In the genomic region with DNA sequence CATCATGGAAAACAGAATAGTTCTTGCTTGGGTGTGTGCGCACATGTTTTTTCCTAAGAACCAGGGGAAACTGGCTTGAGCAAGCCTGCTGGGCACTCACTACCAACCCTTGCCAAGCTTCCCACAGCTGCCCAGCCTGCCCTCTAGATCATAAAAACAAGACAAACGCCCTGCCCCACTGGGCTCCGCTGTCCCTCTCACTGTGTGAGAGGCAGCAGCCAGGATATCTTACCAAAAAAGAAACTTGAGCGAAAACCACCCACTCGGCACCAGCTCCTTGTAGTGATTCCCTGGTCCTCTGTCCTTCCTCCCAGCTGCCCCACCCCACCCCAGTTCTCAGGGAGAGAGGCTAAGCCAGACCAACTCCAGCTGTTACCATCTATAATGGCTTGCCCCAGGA, we compare ENCODE assay signal across 13 mouse cellular contexts. TPM values are rescaled to one million over a fixed set of nuclear protein-coding genes. Genes with fewer than 3 reads are reported as not detected.
A peak's percentile ranks its signal among the peaks of the same experiment; 100 is the strongest.
DNase-seq lines count a peak whose midpoint lies in the region; ATAC-seq and TF ChIP-seq lines count a peak whose summit lies in the region.
"Had no signal": no experiment of that assay in that cellular context is flagged by ENCODE, and none has a peak within 500 bp of the region (broad histone marks: within the 10 kb centered on the region; RNA-seq: fewer than 3 reads in every experiment).

No protein-coding gene starts in this region.

- DNase-seq in adrenal gland, adult 2 months: peak; percentile 27
- no peak for DNase-seq in adrenal gland, postnatal 4 days (ENCODE audit: low spot score in 2 of 2)
- DNase-seq in left cerebral cortex, adult 18-20 months (ENCODE audit: low spot score in 2 of 2): peak; percentile 30 to 49
- DNase-seq in left cerebral cortex, postnatal 10 days (ENCODE audit: extremely low spot score in 1 of 2, low spot score in 2 of 2): no peak
- DNase-seq in adrenal gland, postnatal 14 days: peak; percentile 54
- peak; percentile 61 for DNase-seq in kidney, postnatal 10 days
- DNase-seq in cerebellum, adult 2 months: no peak

- intact Hi-C loops in left cerebral cortex, postnatal 10 days (cut with DNase I): no loop called here

- H3K36me3 ChIP-seq in intestine, embryonic 16.5 days (ENCODE audit: control insufficient read depth, insufficient read depth, low read length): no peaks in the 10 kb centered on the region

- no peak for TF ChIP-seq POLR2A in cerebellum, adult 2 months (IDR thresholded peaks at IDR 0.05; ENCODE audit: borderline replicate concordance, insufficient read depth, low read length)

- H3K9ac ChIP-seq in intestine, embryonic 16.5 days (ENCODE audit: low read depth, low read length): no peak overlapping the region
- H3K9ac ChIP-seq: heart, embryonic 13.5 days; neural tube, embryonic 13.5 days had no signal

- peaks cover 12% of the 10 kb centered on the region for H3K4me1 ChIP-seq in cerebellum, adult 2 months (ENCODE audit: control insufficient read depth, insufficient read depth, low read length)
- H3K4me1 ChIP-seq in intestine, embryonic 16.5 days (ENCODE audit: control insufficient read depth, insufficient read depth, low read length): peaks cover 31% of the 10 kb centered on the region

- no peak overlapping the region; the same call in 1 of the 2 replicates for H3K27ac ChIP-seq in cerebellum, adult 2 months (ENCODE audit: insufficient read depth, low read length)
- H3K27ac ChIP-seq in intestine, embryonic 16.5 days (ENCODE audit: low read length): no peak overlapping the region

- H3K27me3 ChIP-seq in cerebellum, adult 2 months (ENCODE audit: control insufficient read depth, insufficient read depth, low read length): no peaks in the 10 kb centered on the region
- H3K27me3 ChIP-seq in intestine, embryonic 16.5 days (replicated peaks; ENCODE audit: control insufficient read depth, insufficient read depth, low read length): no peaks in the 10 kb centered on the region
- H3K27me3 ChIP-seq: heart, embryonic 13.5 days; neural tube, embryonic 13.5 days had no signal

- H3K9me3 ChIP-seq in intestine, embryonic 16.5 days (ENCODE audit: control insufficient read depth, low read length): no peaks in the 10 kb centered on the region
- H3K9me3 ChIP-seq: forebrain, embryonic 10.5 days; heart, embryonic 13.5 days; neural tube, embryonic 13.5 days had no signal

- 23% methylated on average over 5 of the region's 5 CpGs for WGBS in cerebellum, adult 2 months
- WGBS in intestine, embryonic 16.5 days: 62% methylated on average over 5 of the region's 5 CpGs

- no peak for ATAC-seq in intestine, embryonic 16.5 days
- ATAC-seq: intestine, postnatal 0 days had no signal

- no peak for TF ChIP-seq CTCF in cerebellum, adult 2 months (IDR thresholded peaks at IDR 0.05; ENCODE audit: borderline replicate concordance, insufficient read depth, low read depth, low read length)

- H3K4me2 ChIP-seq in intestine, embryonic 16.5 days (ENCODE audit: low read depth, low read length): no peak overlapping the region
- H3K4me2 ChIP-seq: heart, embryonic 13.5 days; neural tube, embryonic 13.5 days had no signal

- no peak overlapping the region for H3K4me3 ChIP-seq in cerebellum, adult 2 months (replicated peaks; ENCODE audit: insufficient read depth, low read depth, low read length)
- H3K4me3 ChIP-seq in intestine, embryonic 16.5 days (ENCODE audit: low read length): no peak overlapping the region
- H3K4me3 ChIP-seq: forebrain, embryonic 10.5 days; heart, embryonic 13.5 days; neural tube, embryonic 13.5 days had no signal

RNA-seq across cellular contexts. Expression of a gene that starts 48.1 kb away (rescaled TPM):
- total RNA-seq in adrenal gland, adult 2 months (2021): 1 to 10 TPM in 1 of 2 experiments, under 1 TPM in 1; 0.86 to 3.7 TPM
- 0.86 and 1.1 TPM in 2 replicates for polyA plus RNA-seq in adrenal gland, adult 2 months (2012; rRNA removed)
- 1 to 10 TPM; 4.1 to 5.0 TPM for total RNA-seq in adrenal gland, postnatal 4 days (2021)
- total RNA-seq in left cerebral cortex, adult 18-20 months (2021): 10 to 100 TPM; 30.1 to 33.9 TPM
- total RNA-seq in left cerebral cortex, postnatal 10 days (2021): 10 to 100 TPM; 24.2 to 24.3 TPM
- 2.4 and 3.1 TPM in 2 replicates for total RNA-seq in adrenal gland, postnatal 14 days (2021)
- 16.1 and 18.4 TPM in 2 replicates for polyA plus RNA-seq in cerebellum, adult 2 months (2012; rRNA removed)
- polyA plus RNA-seq in intestine, embryonic 16.5 days (2015; fragmentation: Nextera tagmentation; extraction: Ambion mirVana): 1.9 and 2.4 TPM in 2 replicates
- total RNA-seq: MEL had no signal

Comparison
In these comparisons a context has a peak if more than half of its experiments do, and no peak if none do; other contexts are left out.
1. DNase-seq: peak in adrenal gland, adult 2 months (single experiment), left cerebral cortex, adult 18-20 months (2 of 2), adrenal gland, postnatal 14 days (single experiment) and kidney, postnatal 10 days (single experiment); none in adrenal gland, postnatal 4 days (0 of 2), left cerebral cortex, postnatal 10 days (0 of 2) and cerebellum, adult 2 months (0 of 2).